ENCODE assay signal across 9 mouse cellular contexts in genomic region chr12:54098785-54099184, GRCm38 (mm10).
DNase-seq lines count a peak whose midpoint lies in the region; ATAC-seq and TF ChIP-seq lines count a peak whose summit lies in the region.
"Had no signal": no experiment of that assay in that cellular context is flagged by ENCODE, and none has a peak within 500 bp of the region (broad histone marks: within the 10 kb centered on the region; RNA-seq: fewer than 3 reads in every experiment).

No protein-coding gene starts in this region.

- H3K9me3 ChIP-seq in forebrain, embryonic 14.5 days (replicated peaks; ENCODE audit: control insufficient read depth, low read length): no peaks in the 10 kb centered on the region
- H3K9me3 ChIP-seq in lung, embryonic 14.5 days (ENCODE audit: low read depth, low read length): no peaks in the 10 kb centered on the region
- H3K9me3 ChIP-seq: limb, embryonic 15.5 days had no signal

- no peak overlapping the region for H3K4me3 ChIP-seq in forebrain, embryonic 14.5 days (ENCODE audit: low read depth, low read length)
- no peak overlapping the region for H3K4me3 ChIP-seq in lung, embryonic 14.5 days (ENCODE audit: low read depth, low read length)
- H3K4me3 ChIP-seq: limb, embryonic 15.5 days had no signal

- intact Hi-C loops in heart, postnatal 36 days (cut with DNase I): loop anchor here (1.0 to 2.0 kb wide), 3 partner anchors 254 to 448 kb away; no protein-coding TSS in a partner anchor

- no peak overlapping the region for H3K27ac ChIP-seq in forebrain, embryonic 14.5 days (ENCODE audit: low read depth, low read length)
- H3K27ac ChIP-seq in lung, embryonic 14.5 days (ENCODE audit: low read depth): no peak overlapping the region
- H3K27ac ChIP-seq: limb, embryonic 15.5 days had no signal

- 12% methylated on average over 6 of the region's 6 CpGs for WGBS in forebrain, embryonic 14.5 days
- 14% methylated on average over 6 of the region's 6 CpGs for WGBS in large intestine, adult 2 months
- 12% methylated on average over 6 of the region's 6 CpGs for WGBS in lung, embryonic 14.5 days

- TF ChIP-seq CTCF in lung, embryonic 14.5 days (IDR thresholded peaks at IDR 0.05; ENCODE audit: low read depth): peak; percentile 94

- no peak overlapping the region for H3K4me2 ChIP-seq in forebrain, embryonic 14.5 days (ENCODE audit: low read length)
- no peak overlapping the region for H3K4me2 ChIP-seq in lung, embryonic 14.5 days
- H3K4me2 ChIP-seq: limb, embryonic 15.5 days had no signal

- DNase-seq in MN1 (ENCODE audit: low spot score): peak; percentile 82
- DNase-seq in c-Kit-positive CD71-positive TER-119-positive erythroid progenitor cells, embryonic 14.5 days (ENCODE audit: low spot score): peak; percentile 20
- DNase-seq in forebrain, embryonic 14.5 days (ENCODE audit: low spot score): peak; percentile 76
- peak; percentile 75 to 77 for DNase-seq in heart, postnatal 36 days
- peak; percentile 56 for DNase-seq in large intestine, adult 2 months (ENCODE audit: low read depth, low spot score)
- DNase-seq in lung, embryonic 14.5 days: peak; percentile 91
- peak; percentile 71 to 77 for DNase-seq in right cerebral cortex, adult 2 months (ENCODE audit: low spot score in 2 of 2)
- DNase-seq in urinary bladder, postnatal 10 days (ENCODE audit: low spot score): peak; percentile 28

- H3K27me3 ChIP-seq in forebrain, embryonic 14.5 days (replicated peaks; ENCODE audit: control insufficient read depth, insufficient read depth, low read length): no peaks in the 10 kb centered on the region
- H3K27me3 ChIP-seq in lung, embryonic 14.5 days (ENCODE audit: insufficient read depth, low read length): no peaks in the 10 kb centered on the region
- H3K27me3 ChIP-seq: limb, embryonic 15.5 days had no signal

- H3K4me1 ChIP-seq in forebrain, embryonic 14.5 days (ENCODE audit: control insufficient read depth, insufficient read depth, low read length): peaks cover 4% of the 10 kb centered on the region; the same call in 1 of the 2 replicates
- H3K4me1 ChIP-seq in lung, embryonic 14.5 days (ENCODE audit: insufficient read depth): no peaks in the 10 kb centered on the region

- no peaks in the 10 kb centered on the region for H3K36me3 ChIP-seq in forebrain, embryonic 14.5 days (ENCODE audit: control insufficient read depth, insufficient read depth, low read length)
- no peaks in the 10 kb centered on the region for H3K36me3 ChIP-seq in lung, embryonic 14.5 days (ENCODE audit: insufficient read depth)
- H3K36me3 ChIP-seq: limb, embryonic 15.5 days had no signal

- no peak overlapping the region for H3K9ac ChIP-seq in forebrain, embryonic 14.5 days (ENCODE audit: low read length)
- no peak overlapping the region for H3K9ac ChIP-seq in lung, embryonic 14.5 days
- H3K9ac ChIP-seq: limb, embryonic 15.5 days had no signal

- peak; percentile 52; the same call in 1 of the 2 replicates for ATAC-seq in forebrain, embryonic 14.5 days
- peak; percentile 71 for ATAC-seq in lung, embryonic 14.5 days (ENCODE audit: insufficient read depth)

Comparison
In these comparisons a context has a peak if more than half of its experiments do, and no peak if none do; other contexts are left out.
1. DNase-seq: peak in every context shown above with its lines; median percentile 91 in lung, embryonic 14.5 days; 82 in MN1; 76 in forebrain, embryonic 14.5 days; 76 in heart, postnatal 36 days; 74 in right cerebral cortex, adult 2 months; 56 in large intestine, adult 2 months; 28 in urinary bladder, postnatal 10 days; 20 in c-Kit-positive CD71-positive TER-119-positive erythroid progenitor cells, embryonic 14.5 days.